Mouse (Mus musculus) limb, embryonic 14.5 days (tissue): ENCODE data around the gene Tnfrsf26. TPM values are rescaled to one million over a fixed set of nuclear protein-coding genes. Genes with fewer than 3 reads are reported as not detected.
"Not testable (repeated sequence)": the region's sequence is repeated elsewhere in the genome, so short reads cannot be mapped to it uniquely, and the experiment has no call there.

ENCODE experiments used
- ATAC-seq: fragments of 200-750 bp; cut with Nextera tagmentation; 2 replicates; pipeline ENCODE4 v1.8.0; 2017; ENCODE audit warnings: low read depth, moderate number of reproducible peaks, moderate TSS enrichment; ENCODE audit not compliant: low FRiP score
- DNase-seq: peaks from one replicate; pipeline ENCODE4 v3.0.0-alpha.2; 2015; ENCODE audit warnings: low spot score
- H3K27ac ChIP-seq: fragments of 300-500 bp; sonication (generic); replicated peaks from 2 replicates; pipeline ENCODE4 v1.5.1; 2014; ENCODE audit warnings: low read depth, mild to moderate bottlenecking, low read length, moderate library complexity, mixed read lengths
- H3K27me3 ChIP-seq: fragments of 300-500 bp; sonication (generic); 2 replicates; pipeline ENCODE4 v1.6.1; 2014; ENCODE audit warnings: low read length, mixed read lengths; ENCODE audit not compliant: control insufficient read depth, insufficient read depth
- H3K36me3 ChIP-seq: fragments of 300-500 bp; sonication (generic); 2 replicates; pipeline ENCODE4 v1.6.1; 2014; ENCODE audit warnings: mild to moderate bottlenecking, low read length, moderate library complexity, mixed read lengths; ENCODE audit not compliant: control insufficient read depth, insufficient read depth
- H3K4me1 ChIP-seq: fragments of 300-500 bp; sonication (generic); 2 replicates; pipeline ENCODE4 v1.6.1; 2014; ENCODE audit warnings: antibody characterized with exemption, low read length, mixed read lengths; ENCODE audit not compliant: control insufficient read depth, insufficient read depth
- H3K4me2 ChIP-seq: fragments of 300-500 bp; sonication (generic); replicated peaks from 2 replicates; pipeline ENCODE4 v1.6.1; 2014; ENCODE audit warnings: low read depth, mild to moderate bottlenecking, low read length, moderate library complexity; ENCODE audit not compliant: severe bottlenecking
- H3K4me3 ChIP-seq: fragments of 300-500 bp; sonication (generic); replicated peaks from 2 replicates; pipeline ENCODE4 v1.5.1; 2014; ENCODE audit warnings: low read length
- H3K9ac ChIP-seq: fragments of 300-500 bp; sonication (generic); 2 replicates; pipeline ENCODE4 v1.6.1; 2014; ENCODE audit warnings: mild to moderate bottlenecking, low read depth, low read length, moderate library complexity; ENCODE audit not compliant: severe bottlenecking
- H3K9me3 ChIP-seq: fragments of 300-500 bp; sonication (generic); 2 replicates; pipeline ENCODE4 v1.6.1; 2016; ENCODE audit warnings: low read length; ENCODE audit not compliant: control insufficient read depth
- POLR2A ChIP-seq: fragments of 200-500 bp; IDR thresholded peaks from 2 replicates; pipeline ENCODE4 v1.8.0; 2012; ENCODE audit warnings: inconsistent platforms, mild to moderate bottlenecking, moderate library complexity, borderline replicate concordance; ENCODE audit not compliant: insufficient read depth, insufficient read length; ENCODE audit errors: extremely low read depth
- WGBS: fragments of 180-500 bp; shearing (Covaris S2); extraction: QIAGEN DNeasy Blood & Tissue Kit; methylation state at CpG from one replicate; pipeline ENCODE4 v1.1.7; 2014; 5-methylcytosine and 5-hydroxymethylcytosine counted together
- polyA plus RNA-seq, 2 experiments: library from polyadenylated mRNA; depleted of rRNA in 1 of 2; stranded (reverse) in 1 of 2; unstranded in 1 of 2; fragments of >200 nt; fragmentation: Nextera tagmentation in 1 of 2; extraction: Ambion mirVana in 1 of 2; gene quantifications; 2 replicates each; pipeline versions ENCODE4 v1.2.1 to v1.2.3; 2012 to 2014

Gene Tnfrsf26
- polyA plus RNA-seq, 2 experiments: 0.35 to 0.61 TPM

DNA sequence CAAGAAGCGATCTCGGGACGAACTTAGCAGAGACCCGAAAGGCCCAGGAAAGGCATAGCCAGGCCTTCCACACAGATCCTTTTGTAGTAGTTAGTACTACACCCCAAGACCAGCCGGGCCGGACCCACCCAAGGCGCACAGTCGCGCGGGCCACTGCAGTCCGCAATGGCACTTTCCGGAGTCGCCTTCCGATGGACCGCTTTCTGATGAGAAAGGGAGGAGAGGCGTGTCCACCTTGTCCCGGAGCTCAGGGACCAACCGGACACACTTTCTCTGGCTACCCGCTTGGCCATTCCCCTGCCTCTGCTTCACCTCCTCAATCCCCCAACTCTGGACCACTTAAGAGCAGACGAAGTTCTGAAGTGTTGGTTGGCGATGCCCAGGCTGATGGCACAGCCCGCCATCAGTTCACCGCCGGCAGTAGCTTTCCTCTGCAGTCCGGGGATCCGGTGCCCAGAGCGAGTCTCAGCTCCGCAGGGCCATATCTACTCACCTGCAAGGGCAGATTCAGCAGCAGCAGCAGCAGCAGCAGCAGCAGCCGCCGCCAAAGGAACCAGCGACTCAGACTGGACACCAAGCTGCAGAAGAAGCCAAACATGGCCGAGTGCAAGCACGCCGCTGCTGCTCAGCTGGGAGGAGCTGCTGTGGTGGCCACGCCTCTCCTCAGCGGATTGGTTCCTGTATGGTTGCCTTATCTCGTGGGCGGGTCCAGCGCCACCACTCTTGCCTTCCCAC lies 20.7 kb upstream of the Tnfrsf26 start, which contains the start of gene Tnfrsf22:
TSS of gene Tnfrsf22 (minus strand) at position 628 of the 735 bp plus-strand sequence.
- ATAC-seq (peak; percentile 99), DNase-seq (peak; percentile 91)
- Histone ChIP-seq H3K9me3 (no peaks in the 10 kb centered on the region), H3K27me3 (no peaks in the 10 kb centered on the region), H3K4me2 (peak within 1 kb of the TSS; percentile 73), H3K4me1 (no peaks in the 10 kb centered on the region), H3K36me3 (no peaks in the 10 kb centered on the region), H3K27ac (no peak within 1 kb of the TSS), H3K9ac (peak within 1 kb of the TSS; percentile 66), H3K4me3 (peak within 1 kb of the TSS; percentile 63)
- 3% methylated on average over 37 of the region's 39 CpGs for WGBS
- 0 out of 2 replicates have a peak, but pooled peaks have one; percentile 28 for TF ChIP-seq POLR2A

DNA sequence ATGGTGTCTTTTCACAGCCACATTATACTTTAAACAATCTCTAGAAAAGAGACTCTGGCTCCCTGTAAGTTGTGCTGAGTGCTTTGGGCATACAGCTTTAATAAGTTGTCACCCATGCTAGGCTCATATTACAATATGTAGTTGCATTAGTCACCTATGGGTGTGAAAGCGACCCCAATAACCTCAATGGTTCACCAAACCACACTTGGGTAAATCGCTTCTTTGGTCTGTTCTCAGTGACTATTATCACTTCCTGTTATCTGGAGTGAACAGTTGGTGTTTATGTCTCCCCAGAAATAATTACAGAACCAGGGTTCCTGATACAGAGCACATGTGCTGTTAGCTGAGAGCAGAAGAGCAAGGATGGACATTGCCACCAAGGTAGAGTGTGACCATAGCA lies 15.4 kb upstream of the Tnfrsf26 start:
- not testable (repeated sequence) for H3K27me3 ChIP-seq, DNase-seq, H3K27ac ChIP-seq, H3K4me3 ChIP-seq, H3K36me3 ChIP-seq, H3K4me2 ChIP-seq, H3K9me3 ChIP-seq, ATAC-seq, H3K9ac ChIP-seq, H3K4me1 ChIP-seq
- 87% methylated on average over 2 of the region's 2 CpGs for WGBS

DNA sequence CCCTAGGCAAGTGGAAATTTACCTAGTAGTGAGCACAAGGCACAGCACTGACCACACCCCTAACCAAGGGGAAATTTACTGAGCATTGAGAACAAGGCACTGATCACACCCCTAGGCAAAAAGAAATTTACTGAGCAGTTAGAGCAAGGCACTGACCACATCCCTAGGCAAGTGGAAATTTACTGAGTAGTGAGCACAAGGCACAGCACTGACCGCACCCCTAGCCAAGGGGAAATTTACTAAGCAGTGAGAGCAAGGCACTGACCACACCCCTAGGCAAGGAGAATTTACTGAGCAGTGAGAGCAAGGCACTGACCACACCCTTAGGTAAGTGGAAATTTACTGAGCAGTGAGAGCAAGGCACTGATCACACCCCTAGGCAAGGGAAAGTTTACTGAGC lies 8.2 kb upstream of the Tnfrsf26 start:
- no peaks in the 10 kb centered on the region for H3K27me3 ChIP-seq
- no peak overlapping the region for H3K4me3 ChIP-seq
- H3K27ac ChIP-seq: no peak overlapping the region
- no peak for TF ChIP-seq POLR2A
- H3K9ac ChIP-seq: no peak overlapping the region
- WGBS: 90% methylated on average over 1 of the region's 1 CpGs
- no peaks in the 10 kb centered on the region for H3K4me1 ChIP-seq
- no peak for DNase-seq
- H3K9me3 ChIP-seq: no peaks in the 10 kb centered on the region
- no peak for ATAC-seq
- H3K36me3 ChIP-seq: no peaks in the 10 kb centered on the region
- H3K4me2 ChIP-seq: no peak overlapping the region

DNA sequence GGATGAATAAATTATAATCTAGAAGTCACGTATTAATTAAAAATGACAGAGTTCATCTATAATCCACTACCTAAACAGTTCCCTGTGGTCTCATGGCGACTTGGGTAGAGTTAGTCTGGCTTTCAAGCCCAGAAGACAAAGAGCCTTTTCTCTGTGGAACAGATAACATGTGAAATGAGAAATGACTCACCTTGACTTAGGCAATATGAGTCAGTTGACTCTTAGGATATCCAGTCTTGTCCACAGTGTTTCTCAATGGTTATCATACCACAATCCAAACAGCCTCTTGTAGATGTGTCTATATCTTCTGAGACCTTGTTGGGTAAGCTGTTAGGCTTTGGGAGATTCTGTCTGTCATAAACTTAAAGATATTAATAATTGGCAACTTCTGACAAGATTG lies 3.0 kb upstream of the Tnfrsf26 start:
- TF ChIP-seq POLR2A: no peak
- H3K4me1 ChIP-seq: no peaks in the 10 kb centered on the region
- no peak overlapping the region for H3K4me3 ChIP-seq
- no peaks in the 10 kb centered on the region for H3K27me3 ChIP-seq
- WGBS: 53% methylated on average over 2 of the region's 2 CpGs
- H3K4me2 ChIP-seq: no peak overlapping the region
- no peak overlapping the region for H3K9ac ChIP-seq
- H3K27ac ChIP-seq: no peak overlapping the region
- ATAC-seq (no peak), DNase-seq (no peak)
- H3K9me3 ChIP-seq: no peaks in the 10 kb centered on the region
- no peaks in the 10 kb centered on the region for H3K36me3 ChIP-seq

DNA sequence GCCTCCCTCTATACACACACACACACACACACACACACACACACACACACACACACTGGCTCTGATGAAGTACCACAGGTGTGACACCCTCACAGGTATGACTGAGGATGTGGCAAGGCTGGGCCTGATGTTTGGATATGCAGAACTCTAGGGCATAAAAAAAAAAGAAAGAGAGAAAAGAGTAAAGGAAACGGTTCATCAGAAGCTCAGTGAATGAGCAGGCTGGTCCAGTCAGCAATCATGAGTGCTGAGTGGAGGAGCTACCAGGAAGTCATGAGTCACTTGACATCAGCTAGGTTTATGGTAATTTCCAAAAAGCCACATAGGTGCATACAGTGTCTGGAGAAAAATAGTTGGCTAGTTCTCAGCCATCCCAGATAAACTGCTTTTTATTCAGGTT lies 979 bp upstream of the Tnfrsf26 start:
- DNase-seq (no peak), ATAC-seq (no peak)
- no peak overlapping the region for H3K4me3 ChIP-seq
- no peaks in the 10 kb centered on the region for H3K36me3 ChIP-seq
- WGBS: 53% methylated on average over 1 of the region's 1 CpGs
- no peak overlapping the region for H3K9ac ChIP-seq
- H3K27ac ChIP-seq: no peak overlapping the region
- no peaks in the 10 kb centered on the region for H3K4me1 ChIP-seq
- H3K4me2 ChIP-seq: no peak overlapping the region
- H3K9me3 ChIP-seq: no peaks in the 10 kb centered on the region
- no peak for TF ChIP-seq POLR2A
- H3K27me3 ChIP-seq: no peaks in the 10 kb centered on the region
